Mouse (Mus musculus): Measurements from ENCODE around the gene Anks1b. TPM values are rescaled to one million over a fixed set of nuclear protein-coding genes. Genes with fewer than 3 reads are reported as not detected.

Anks1b gene
- total RNA-seq, 2 experiments from 2014 or later: 0.20 TPM; not detected in 1

DNA sequence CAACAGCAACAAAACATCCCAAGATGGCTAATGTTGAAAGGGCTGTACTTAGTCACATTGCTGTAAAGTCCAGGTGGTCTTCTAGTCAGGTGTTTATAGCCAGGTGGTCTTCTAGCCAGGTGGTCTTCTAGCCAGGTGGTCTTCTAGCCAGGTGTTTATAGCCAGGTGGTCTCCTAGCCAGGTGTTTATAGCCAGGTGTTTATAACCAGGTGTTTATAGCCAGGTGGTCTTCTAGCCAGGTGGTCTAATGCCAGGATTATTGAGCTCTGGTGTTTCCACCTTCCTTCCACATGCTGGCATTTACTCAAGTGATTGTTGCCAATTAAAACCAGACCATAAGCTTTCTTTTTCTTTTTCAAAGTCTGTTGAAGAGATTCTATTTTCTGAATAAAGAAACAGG is 1030.9 kb downstream of the Anks1b start:
- DNase-seq: no peak
- intact Hi-C loops (cut with DNase I): loop anchor here (5.0 kb wide), 1 partner anchor 103 kb away; no protein-coding TSS in a partner anchor

- intact Hi-C loops (cut with DNase I): no loop called here
- DNase-seq: no peak
Observed at GRCm38 (mm10) chr10:90907381-90907780, 1034.1 kb downstream of the Anks1b start.

GRCm38 (mm10) chr10:90923476-90923875 is 1050.2 kb downstream of the Anks1b start:
- intact Hi-C loops (cut with DNase I): no loop called here
- DNase-seq: no peak

- intact Hi-C loops (cut with DNase I): no loop called here
Observed at GRCm38 (mm10) chr10:90933088-90933487, 1059.8 kb downstream of the Anks1b start.

GRCm38 (mm10) chr10:90934678-90935077 is 1061.4 kb downstream of the Anks1b start:
- intact Hi-C loops (cut with DNase I): no loop called here

More at GRCm38 (mm10) chr10:90933088-90933487, 1059.8 kb downstream of the Anks1b start:
- DNase-seq: no peak

DNA sequence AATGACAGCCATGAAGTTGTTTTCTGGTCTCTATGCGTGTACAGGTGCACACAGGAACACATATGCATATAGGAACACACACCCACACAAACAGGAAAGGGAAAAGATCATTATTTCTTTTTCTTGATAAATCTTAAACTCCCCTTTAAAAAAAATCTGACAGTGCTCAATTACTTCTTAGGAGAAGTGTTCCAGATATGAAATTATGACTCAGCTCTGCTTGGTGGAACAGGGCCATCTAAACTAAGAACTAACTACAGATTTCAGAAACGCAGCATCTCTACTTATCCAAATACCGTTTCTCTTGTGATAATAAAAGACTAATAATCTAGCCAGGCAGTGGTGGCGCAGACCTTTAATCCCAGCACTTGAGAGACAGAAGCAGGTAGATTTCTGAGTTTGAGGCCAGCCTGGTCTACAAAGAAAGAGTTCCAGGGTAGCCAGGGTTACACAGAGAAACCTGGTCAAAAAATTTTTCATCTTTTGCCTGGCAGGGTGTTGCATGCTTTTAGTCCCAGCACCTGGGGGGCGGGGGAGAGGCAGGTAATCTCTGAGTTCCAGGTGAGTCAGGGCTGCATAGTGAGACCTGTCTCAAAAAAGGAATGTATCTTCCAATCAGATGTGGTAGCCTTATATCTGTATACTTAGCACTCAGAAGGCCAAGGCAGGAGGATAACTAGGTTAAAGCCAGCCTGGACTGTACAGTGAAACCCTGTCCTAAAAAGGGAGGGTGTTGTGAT is 1064.6 kb downstream of the Anks1b start:
- no peak for DNase-seq
- intact Hi-C loops (cut with DNase I): no loop called here

More at GRCm38 (mm10) chr10:90934678-90935077, 1061.4 kb downstream of the Anks1b start:
- no peak for DNase-seq

DNA sequence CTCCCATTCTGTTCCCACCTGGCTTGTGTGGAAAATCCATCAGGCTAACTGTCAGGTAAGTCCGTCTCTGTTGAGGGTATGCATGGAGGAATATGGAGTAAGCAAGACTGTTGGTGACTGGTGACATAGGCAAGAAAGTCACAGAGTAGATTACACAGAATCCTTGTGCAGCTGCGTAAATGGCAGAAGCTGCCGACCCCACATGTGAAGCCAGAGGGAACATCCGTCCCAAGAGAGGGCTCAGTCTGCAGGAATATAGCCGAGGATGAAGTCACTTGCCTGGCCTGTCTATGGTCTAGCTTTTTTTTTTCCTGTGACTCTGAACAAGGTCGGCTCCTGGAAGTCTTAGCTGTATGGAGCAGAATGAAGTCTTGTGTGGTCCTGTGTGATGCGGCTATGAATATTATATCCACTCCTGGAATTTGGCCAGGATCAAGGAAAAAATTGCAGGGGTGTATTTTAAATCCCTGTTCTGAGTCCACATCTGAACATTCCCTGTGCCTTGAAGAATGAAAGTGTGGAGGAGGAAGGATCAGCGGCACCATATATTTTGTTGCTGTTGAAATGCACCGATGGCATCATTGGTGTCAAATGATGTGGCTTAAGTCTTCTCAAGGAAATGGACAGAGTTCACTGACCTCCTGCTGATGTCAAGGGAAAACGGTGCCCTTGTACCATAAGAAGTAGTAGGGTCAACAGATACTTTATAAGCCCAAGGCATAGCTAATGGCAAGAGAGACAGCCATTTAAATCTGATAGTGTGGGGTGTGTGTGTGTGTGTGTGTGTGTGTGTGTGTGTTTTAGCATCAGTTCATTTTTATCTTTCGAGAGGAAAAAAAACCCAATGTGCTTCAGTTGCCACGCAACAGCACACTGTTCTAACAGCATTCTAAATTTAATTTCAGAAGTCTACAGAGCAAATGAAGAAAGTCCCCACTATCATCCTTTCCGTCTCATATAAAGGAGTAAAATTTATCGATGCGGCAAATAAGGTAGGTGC is 1067.5 kb downstream of the Anks1b start:
- intact Hi-C loops (cut with DNase I): no loop called here
- peak in 1 of 2 experiments; percentile 14 for DNase-seq

DNA sequence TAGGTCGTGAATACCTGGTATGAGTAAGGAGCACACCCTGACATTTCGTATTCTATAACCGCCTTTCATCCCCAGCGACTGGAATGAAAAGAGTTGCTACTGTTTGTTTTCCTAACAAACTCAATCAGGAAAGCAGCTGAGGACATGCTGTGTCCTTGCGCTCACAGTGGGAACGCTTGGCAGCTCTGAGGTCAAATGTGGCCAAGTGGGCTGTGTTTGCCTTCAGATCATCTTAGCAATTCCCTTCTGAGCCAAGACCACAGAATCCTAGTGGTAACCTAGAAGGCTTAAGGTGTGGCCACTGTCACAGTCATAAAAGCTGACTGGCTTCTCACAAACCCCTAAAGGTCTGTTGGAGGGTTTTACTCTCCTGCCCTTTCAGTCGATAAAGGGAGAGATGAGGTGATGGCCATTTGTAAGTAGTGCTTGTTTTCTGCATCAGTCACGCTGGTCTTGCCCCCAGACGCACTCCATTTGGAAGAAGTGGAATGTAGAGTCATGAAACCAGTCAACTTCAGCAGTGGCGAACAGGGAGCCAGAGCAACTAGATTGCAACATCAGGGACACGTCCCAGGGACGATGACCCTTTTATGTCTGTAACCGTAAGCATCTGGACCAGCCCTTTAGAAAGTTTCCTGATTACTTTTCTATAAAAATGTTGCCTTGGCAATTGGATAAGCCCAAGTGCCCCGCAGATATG is 1068.8 kb downstream of the Anks1b start:
- intact Hi-C loops (cut with DNase I): no loop called here
- DNase-seq: peak; percentile 33 to 38

GRCm38 (mm10) chr10:90947043-90947442 is 1073.7 kb downstream of the Anks1b start:
- intact Hi-C loops (cut with DNase I): no loop called here
- DNase-seq: no peak

DNA sequence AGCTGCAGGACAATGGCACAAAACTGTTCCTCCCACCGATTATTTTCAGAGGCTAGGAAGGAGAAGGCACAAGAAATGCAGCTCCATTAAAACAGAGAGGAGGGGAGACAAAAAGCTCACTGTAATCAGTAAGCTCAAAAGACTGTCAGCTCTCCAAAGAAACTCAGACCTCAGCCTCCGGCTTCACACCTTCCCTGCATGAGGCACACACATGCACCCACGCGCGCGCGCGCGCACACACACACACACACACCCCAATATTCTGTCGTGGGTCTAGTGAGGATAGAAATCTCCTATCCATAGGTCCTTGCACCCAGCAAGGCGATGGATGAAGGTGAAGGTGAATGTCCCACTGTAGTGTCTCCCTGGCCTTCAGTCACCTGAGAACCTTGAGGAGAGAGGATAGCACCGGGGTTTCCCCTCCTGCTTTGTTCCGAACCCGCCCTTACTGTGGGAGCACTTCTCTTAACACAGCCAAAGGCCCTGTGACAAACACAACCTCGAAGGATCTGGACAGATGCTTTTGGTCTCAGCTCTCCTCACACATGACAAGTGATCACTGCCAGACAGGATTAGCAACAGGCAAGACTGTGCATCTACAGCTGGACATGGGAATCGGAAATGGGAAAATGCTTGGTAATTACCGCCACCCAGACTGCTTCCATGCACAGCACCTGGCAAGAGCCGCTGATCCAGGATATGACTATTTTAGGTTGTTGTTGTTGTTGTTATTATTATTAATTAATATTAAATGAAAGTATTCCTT is 1074.5 kb downstream of the Anks1b start:
- intact Hi-C loops (cut with DNase I): no loop called here
- no peak for DNase-seq

GRCm38 (mm10) chr10:90953103-90953709 is 1079.9 kb downstream of the Anks1b start:
- intact Hi-C loops (cut with DNase I): no loop called here
- peak in 1 of 2 experiments; percentile 27 for DNase-seq

- intact Hi-C loops (cut with DNase I): no loop called here
- no peak for DNase-seq
Observed at GRCm38 (mm10) chr10:90953821-90954220, 1080.5 kb downstream of the Anks1b start.

- intact Hi-C loops (cut with DNase I): no loop called here
Observed at GRCm38 (mm10) chr10:90960374-90960773, 1087.1 kb downstream of the Anks1b start.

GRCm38 (mm10) chr10:90964511-90964910 is 1091.2 kb downstream of the Anks1b start:
- intact Hi-C loops (cut with DNase I): no loop called here
- DNase-seq: no peak

More at GRCm38 (mm10) chr10:90960374-90960773, 1087.1 kb downstream of the Anks1b start:
- DNase-seq: no peak

- intact Hi-C loops (cut with DNase I): no loop called here
Observed at GRCm38 (mm10) chr10:90965671-90966315, 1092.5 kb downstream of the Anks1b start.

GRCm38 (mm10) chr10:90966821-90967220 is 1093.5 kb downstream of the Anks1b start:
- intact Hi-C loops (cut with DNase I): no loop called here
- no peak for DNase-seq

More at GRCm38 (mm10) chr10:90965671-90966315, 1092.5 kb downstream of the Anks1b start:
- no peak for DNase-seq

DNA sequence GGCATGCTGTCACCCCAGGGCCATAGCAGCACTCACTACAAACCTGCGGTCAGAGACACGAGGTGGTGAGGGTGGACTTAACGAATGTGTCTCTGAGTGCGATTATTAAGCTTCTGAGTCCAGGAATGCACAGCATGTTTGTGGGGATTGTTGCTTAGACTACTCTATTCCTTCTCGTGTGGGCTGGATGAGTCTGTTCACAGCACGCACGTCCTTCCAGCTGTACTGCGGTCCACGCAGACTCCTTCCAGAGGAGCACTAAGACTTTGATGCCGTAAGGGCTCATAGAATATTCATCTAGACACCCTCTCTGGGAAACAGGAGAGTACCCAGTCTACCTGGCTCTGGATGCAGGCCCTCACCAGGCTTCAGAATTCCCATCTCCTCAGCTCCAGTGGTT is 1094.9 kb downstream of the Anks1b start:
- intact Hi-C loops (cut with DNase I): no loop called here
- no peak for DNase-seq

GRCm38 (mm10) chr10:90969355-90970174 is 1096.3 kb downstream of the Anks1b start:
- intact Hi-C loops (cut with DNase I): no loop called here
- peak; percentile 20 to 27 for DNase-seq
